In the genomic region with DNA sequence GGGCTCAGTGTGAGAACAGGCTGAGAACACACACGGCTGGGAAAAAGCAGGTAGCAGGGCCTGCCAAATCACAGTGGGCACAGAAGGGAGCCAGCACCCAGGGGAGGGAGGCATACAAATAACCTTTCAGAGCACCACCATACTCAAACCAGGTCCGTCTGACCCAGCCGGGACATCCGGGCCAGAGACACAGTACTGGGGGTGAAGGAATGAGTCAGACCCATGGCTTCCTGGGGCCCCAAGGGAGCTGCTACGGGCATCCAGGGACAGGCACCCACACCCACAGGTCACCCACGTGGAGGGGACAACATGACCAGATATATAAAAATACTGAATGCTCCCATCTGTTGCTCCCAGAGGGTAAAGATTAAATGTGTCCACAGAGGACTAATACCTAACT, we compare ENCODE assay signal across 1 mouse cellular context.
TF ChIP-seq lines count a peak whose summit lies in the region.

No protein-coding gene starts in this region.

TF ChIP-seq in CH12.LX, 34 proteins besides CTCF, POLR2A, EP300 and RAD21 (continued from another document):
- TF ChIP-seq MAFK (IDR thresholded peaks at IDR 0.05; ENCODE audit: insufficient replicate concordance, low read length), result no peak
- no peak for TF ChIP-seq USF2 (conservative IDR thresholded peaks at IDR 0.05; ENCODE audit: low read depth, low read length)
- TF ChIP-seq BHLHE40 (IDR thresholded peaks at IDR 0.05; ENCODE audit: low read depth, low read length), result peak; percentile 62
- TF ChIP-seq ZNF384 (IDR thresholded peaks at IDR 0.05; ENCODE audit: low read depth, low read length), result no peak
- peak; percentile 98 for TF ChIP-seq MXI1 (IDR thresholded peaks at IDR 0.05; ENCODE audit: low read depth, low read length)
- TF ChIP-seq RCOR1 (conservative IDR thresholded peaks at IDR 0.05; ENCODE audit: low read depth, low read length), result peak; percentile 74; the same call in 1 of the 2 replicates
- no peak; the same call in 1 of the 2 replicates for TF ChIP-seq ELF1 (IDR thresholded peaks at IDR 0.05; ENCODE audit: low read depth, low read length)
- peak; percentile 70; the same call in 1 of the 2 replicates for TF ChIP-seq UBTF (IDR thresholded peaks at IDR 0.05; ENCODE audit: low read depth, low read length)
- TF ChIP-seq MAX (IDR thresholded peaks at IDR 0.05; ENCODE audit: low read length), result peak; percentile 94
- no peak for TF ChIP-seq POLR2AphosphoS2 (IDR thresholded peaks at IDR 0.05; ENCODE audit: low read depth, low read length)
- TF ChIP-seq E2F4 (IDR thresholded peaks at IDR 0.05; ENCODE audit: insufficient replicate concordance, low read depth, low read length), result no peak
- no peak for TF ChIP-seq GABPA (IDR thresholded peaks at IDR 0.05; ENCODE audit: insufficient replicate concordance, low read depth, low read length)
- TF ChIP-seq MAZ (IDR thresholded peaks at IDR 0.05; ENCODE audit: low read depth, low read length), result peak; percentile 88
- no peak for TF ChIP-seq ZKSCAN1 (IDR thresholded peaks at IDR 0.05; ENCODE audit: borderline replicate concordance, low read depth, low read length)
- TF ChIP-seq SIN3A (IDR thresholded peaks at IDR 0.05; ENCODE audit: low read length), result peak; percentile 61
- TF ChIP-seq HCFC1 (IDR thresholded peaks at IDR 0.05; ENCODE audit: low read depth, low read length), result no peak
- peak; percentile 73 for TF ChIP-seq ETS1 (conservative IDR thresholded peaks at IDR 0.05; ENCODE audit: low read depth, low read length)
- peak; percentile 86 for TF ChIP-seq IRF4 (IDR thresholded peaks at IDR 0.05; ENCODE audit: low read depth, low read length)
- TF ChIP-seq JUN (IDR thresholded peaks at IDR 0.05; ENCODE audit: insufficient read depth, low read depth, low read length), result peak; percentile 43; the same call in 1 of the 2 replicates
- peak; percentile 38 for TF ChIP-seq MEF2A (IDR thresholded peaks at IDR 0.05; ENCODE audit: borderline replicate concordance, low read depth, low read length)
- TF ChIP-seq KAT2A (IDR thresholded peaks at IDR 0.05; ENCODE audit: insufficient replicate concordance, low read length), result no peak
- TF ChIP-seq ZMIZ1 (IDR thresholded peaks at IDR 0.05; ENCODE audit: low read depth, low read length), result no peak; the same call in 1 of the 2 replicates
